Mouse (Mus musculus): ENCODE results near the gene Adarb2. TPM values are rescaled to one million over a fixed set of nuclear protein-coding genes. Genes with fewer than 3 reads are reported as not detected.

Gene Adarb2
- polyA plus RNA-seq, 1 experiment, result not detected

DNA sequence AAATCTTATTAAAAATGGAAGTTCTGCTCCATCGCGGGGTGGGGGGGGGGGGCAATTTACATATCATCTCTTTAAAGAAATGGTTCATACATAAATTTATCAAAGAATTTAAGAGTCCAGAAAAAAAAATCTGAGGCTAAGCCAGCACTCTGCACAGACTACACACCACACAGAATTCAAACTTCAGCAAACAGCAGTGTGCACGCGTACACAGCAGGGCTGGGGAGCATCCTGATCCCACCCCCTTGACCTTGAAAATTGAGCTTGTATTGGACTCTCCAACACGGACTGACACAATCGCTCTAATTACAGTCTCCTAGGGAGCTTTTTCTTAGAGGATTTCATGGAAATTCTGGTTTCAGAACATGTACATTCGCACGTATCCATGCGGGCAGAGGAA, 490.1 kb downstream of the Adarb2 start:
- no peak overlapping the region for H3K4me3 ChIP-seq (ENCODE audit: low read depth, low read length)
- TF ChIP-seq POLR2A (IDR thresholded peaks at IDR 0.05; ENCODE audit: low read depth, low read length), result no peak
- no peak for TF ChIP-seq CTCF (IDR thresholded peaks at IDR 0.05; ENCODE audit: extremely low read depth, insufficient read length, insufficient replicate concordance, low read depth, low read length)
- H3K27ac ChIP-seq (ENCODE audit: insufficient read depth, low read depth, low read length), result no peak overlapping the region
- WGBS, result 75% methylated on average over 9 of the region's 9 CpGs
- H3K4me1 ChIP-seq (ENCODE audit: control insufficient read depth, insufficient read depth, insufficient read length, low read length), result no peaks in the 10 kb centered on the region
- no peaks in the 10 kb centered on the region for H3K36me3 ChIP-seq (ENCODE audit: control insufficient read depth, insufficient read depth, low read length)
- H3K27me3 ChIP-seq (ENCODE audit: control insufficient read depth, insufficient read depth, low read length), result no peaks in the 10 kb centered on the region

DNA sequence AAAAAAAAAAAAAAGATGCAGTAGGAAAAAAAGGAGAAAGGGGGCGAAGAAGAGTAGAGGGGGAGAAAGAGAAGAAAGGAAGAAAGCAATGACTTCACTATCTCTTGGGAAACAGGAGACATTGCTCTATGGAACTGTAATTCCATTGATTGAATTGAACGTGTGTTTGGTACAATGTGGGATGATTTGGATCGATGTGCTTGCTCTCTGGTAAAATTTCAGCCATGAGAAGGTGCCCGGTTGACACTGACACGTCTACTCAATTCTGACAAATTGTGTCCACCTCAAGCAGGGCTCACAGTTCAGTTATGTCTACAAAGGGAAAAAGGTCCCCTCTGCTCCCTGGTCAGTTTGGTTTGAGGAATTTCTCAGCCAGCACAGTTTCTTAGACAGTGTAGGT, 495.8 kb downstream of the Adarb2 start:
- Histone ChIP-seq H3K27me3 (ENCODE audit: control insufficient read depth, insufficient read depth, low read length) (no peaks in the 10 kb centered on the region), H3K27ac (ENCODE audit: insufficient read depth, low read depth, low read length) (no peak overlapping the region), H3K4me3 (ENCODE audit: low read depth, low read length) (no peak overlapping the region), H3K4me1 (ENCODE audit: control insufficient read depth, insufficient read depth, insufficient read length, low read length) (no peaks in the 10 kb centered on the region), H3K36me3 (ENCODE audit: control insufficient read depth, insufficient read depth, low read length) (no peaks in the 10 kb centered on the region)
- no peak for TF ChIP-seq CTCF (IDR thresholded peaks at IDR 0.05; ENCODE audit: extremely low read depth, insufficient read length, insufficient replicate concordance, low read depth, low read length)
- TF ChIP-seq POLR2A (IDR thresholded peaks at IDR 0.05; ENCODE audit: low read depth, low read length), result no peak
- WGBS, result 85% methylated on average over 5 of the region's 5 CpGs

GRCm38 (mm10) chr13:8699831-8700230, 497.2 kb downstream of the Adarb2 start:
- H3K36me3 ChIP-seq (ENCODE audit: control insufficient read depth, insufficient read depth, low read length), result no peaks in the 10 kb centered on the region
- H3K4me3 ChIP-seq (ENCODE audit: low read depth, low read length), result no peak overlapping the region
- no peak for TF ChIP-seq CTCF (IDR thresholded peaks at IDR 0.05; ENCODE audit: extremely low read depth, insufficient read length, insufficient replicate concordance, low read depth, low read length)
- TF ChIP-seq POLR2A (IDR thresholded peaks at IDR 0.05; ENCODE audit: low read depth, low read length), result no peak
- H3K27me3 ChIP-seq (ENCODE audit: control insufficient read depth, insufficient read depth, low read length), result no peaks in the 10 kb centered on the region
- WGBS, result 66% methylated on average over 3 of the region's 3 CpGs
- no peaks in the 10 kb centered on the region for H3K4me1 ChIP-seq (ENCODE audit: control insufficient read depth, insufficient read depth, insufficient read length, low read length)
- no peak overlapping the region for H3K27ac ChIP-seq (ENCODE audit: insufficient read depth, low read depth, low read length)

- Histone ChIP-seq H3K27me3 (ENCODE audit: control insufficient read depth, insufficient read depth, low read length) (no peaks in the 10 kb centered on the region), H3K4me1 (ENCODE audit: control insufficient read depth, insufficient read depth, insufficient read length, low read length) (no peaks in the 10 kb centered on the region), H3K27ac (ENCODE audit: insufficient read depth, low read depth, low read length) (no peak overlapping the region), H3K36me3 (ENCODE audit: control insufficient read depth, insufficient read depth, low read length) (no peaks in the 10 kb centered on the region), H3K4me3 (ENCODE audit: low read depth, low read length) (no peak overlapping the region)
- 50% methylated on average over 4 of the region's 4 CpGs for WGBS
- TF ChIP-seq POLR2A (IDR thresholded peaks at IDR 0.05; ENCODE audit: low read depth, low read length) (no peak), CTCF (IDR thresholded peaks at IDR 0.05; ENCODE audit: extremely low read depth, insufficient read length, insufficient replicate concordance, low read depth, low read length) (no peak)
These were observed 498.3 kb downstream of the Adarb2 start for GRCm38 (mm10) chr13:8700981-8701380.

GRCm38 (mm10) chr13:8705296-8705695, 502.6 kb downstream of the Adarb2 start:
- WGBS, result 75% methylated on average over 4 of the region's 4 CpGs
- no peaks in the 10 kb centered on the region for H3K27me3 ChIP-seq (ENCODE audit: control insufficient read depth, insufficient read depth, low read length)
- TF ChIP-seq CTCF (IDR thresholded peaks at IDR 0.05; ENCODE audit: extremely low read depth, insufficient read length, insufficient replicate concordance, low read depth, low read length), result no peak
- no peak for TF ChIP-seq POLR2A (IDR thresholded peaks at IDR 0.05; ENCODE audit: low read depth, low read length)
- no peaks in the 10 kb centered on the region for H3K4me1 ChIP-seq (ENCODE audit: control insufficient read depth, insufficient read depth, insufficient read length, low read length)
- no peaks in the 10 kb centered on the region for H3K36me3 ChIP-seq (ENCODE audit: control insufficient read depth, insufficient read depth, low read length)
- no peak overlapping the region for H3K4me3 ChIP-seq (ENCODE audit: low read depth, low read length)
- no peak overlapping the region for H3K27ac ChIP-seq (ENCODE audit: insufficient read depth, low read depth, low read length)

- H3K4me3 ChIP-seq (ENCODE audit: low read depth, low read length), result no peak overlapping the region
- no peak overlapping the region for H3K27ac ChIP-seq (ENCODE audit: insufficient read depth, low read depth, low read length)
- no peaks in the 10 kb centered on the region for H3K27me3 ChIP-seq (ENCODE audit: control insufficient read depth, insufficient read depth, low read length)
- TF ChIP-seq POLR2A (IDR thresholded peaks at IDR 0.05; ENCODE audit: low read depth, low read length), result no peak
- TF ChIP-seq CTCF (IDR thresholded peaks at IDR 0.05; ENCODE audit: extremely low read depth, insufficient read length, insufficient replicate concordance, low read depth, low read length), result no peak
- H3K36me3 ChIP-seq (ENCODE audit: control insufficient read depth, insufficient read depth, low read length), result no peaks in the 10 kb centered on the region
- 70% methylated on average over 6 of the region's 6 CpGs for WGBS
- H3K4me1 ChIP-seq (ENCODE audit: control insufficient read depth, insufficient read depth, insufficient read length, low read length), result no peaks in the 10 kb centered on the region
These were observed 510.7 kb downstream of the Adarb2 start for GRCm38 (mm10) chr13:8713377-8713776.

- WGBS, result 84% methylated on average over 10 of the region's 10 CpGs
- Histone ChIP-seq H3K27me3 (ENCODE audit: control insufficient read depth, insufficient read depth, low read length) (no peaks in the 10 kb centered on the region), H3K27ac (ENCODE audit: insufficient read depth, low read depth, low read length) (no peak overlapping the region), H3K36me3 (ENCODE audit: control insufficient read depth, insufficient read depth, low read length) (no peaks in the 10 kb centered on the region), H3K4me3 (ENCODE audit: low read depth, low read length) (no peak overlapping the region), H3K4me1 (ENCODE audit: control insufficient read depth, insufficient read depth, insufficient read length, low read length) (no peaks in the 10 kb centered on the region)
- no peak for TF ChIP-seq POLR2A (IDR thresholded peaks at IDR 0.05; ENCODE audit: low read depth, low read length)
- no peak for TF ChIP-seq CTCF (IDR thresholded peaks at IDR 0.05; ENCODE audit: extremely low read depth, insufficient read length, insufficient replicate concordance, low read depth, low read length)
These were observed 527.4 kb downstream of the Adarb2 start for GRCm38 (mm10) chr13:8729972-8730645.
